Mouse (Mus musculus) layer of hippocampus, adult 11-12 months (tissue): ENCODE data around the gene Sin3b.
"Not testable (repeated sequence)": the region's sequence is repeated elsewhere in the genome, so short reads cannot be mapped to it uniquely, and the experiment has no call there.

ENCODE experiments used
- DNase-seq: peaks from one replicate; pipeline ENCODE4 v3.0.0; 2022; ENCODE audit warnings: low spot score

Sin3b gene

DNA sequence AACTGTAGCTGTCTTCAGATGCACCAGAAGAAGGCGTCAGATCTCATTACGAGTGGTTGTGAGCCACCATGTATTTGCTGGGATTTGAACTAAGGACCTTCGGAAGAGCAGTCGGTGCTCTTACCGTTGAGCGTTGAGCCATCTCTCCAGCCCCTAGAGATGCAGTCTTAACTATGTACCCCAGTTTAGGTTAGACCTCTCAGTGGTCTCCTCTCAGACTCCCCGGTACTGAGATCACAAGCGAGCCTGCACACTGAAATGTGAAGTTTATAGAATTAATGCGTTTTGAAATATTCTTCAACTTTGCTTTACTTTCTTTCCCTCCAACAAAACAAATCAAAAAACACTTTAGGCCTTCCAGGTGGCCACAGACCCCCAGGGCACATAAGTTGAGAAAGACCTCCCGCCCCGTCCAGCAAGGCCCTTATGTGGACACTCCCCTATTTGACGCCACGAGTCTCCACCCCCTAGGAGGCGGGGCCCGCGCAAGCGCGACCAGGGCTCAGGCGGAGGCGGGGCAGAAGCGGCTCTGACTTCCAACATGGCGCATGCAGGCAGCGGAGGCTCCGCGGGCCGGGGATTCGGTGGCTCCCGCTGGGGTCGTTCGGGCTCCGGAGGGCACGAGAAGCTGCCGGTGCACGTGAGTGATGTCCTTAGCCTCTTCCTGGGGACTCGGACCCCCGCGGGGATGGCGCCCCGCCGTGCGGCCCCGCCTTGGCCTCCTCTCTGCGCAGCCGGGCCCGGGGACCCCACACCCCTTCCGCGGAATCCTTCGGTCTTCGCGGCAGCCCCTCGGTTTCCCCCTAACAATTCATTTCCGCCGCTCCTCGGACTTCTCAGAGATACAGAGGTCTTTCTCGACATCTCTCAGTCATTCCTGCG is at the start of gene Sin3b:
Sin3b (plus strand) TSS at position 517 of the 882 bp plus-strand sequence.
- DNase-seq: peak; percentile 93

DNA sequence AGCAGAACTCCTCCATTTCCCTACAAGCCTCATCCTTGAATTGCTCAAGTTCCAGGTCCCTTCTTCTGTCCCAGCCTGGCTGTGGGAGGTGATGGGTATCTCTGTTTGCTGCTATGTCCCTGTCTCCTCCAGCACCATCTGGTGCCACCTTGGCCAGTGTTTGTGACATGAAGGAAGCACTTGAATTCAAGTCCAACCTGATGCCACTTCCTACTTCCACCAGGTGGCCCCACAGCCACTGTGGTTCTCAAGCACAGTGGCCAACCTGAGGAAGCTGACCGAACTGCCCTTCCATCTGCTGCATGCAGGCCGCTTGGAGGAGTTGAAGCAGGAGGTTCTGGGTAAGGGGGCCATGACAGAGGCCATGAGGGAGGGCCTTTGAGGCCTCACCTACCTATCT is 48.9 kb upstream of the Sin3b start:
- no peak for DNase-seq

DNA sequence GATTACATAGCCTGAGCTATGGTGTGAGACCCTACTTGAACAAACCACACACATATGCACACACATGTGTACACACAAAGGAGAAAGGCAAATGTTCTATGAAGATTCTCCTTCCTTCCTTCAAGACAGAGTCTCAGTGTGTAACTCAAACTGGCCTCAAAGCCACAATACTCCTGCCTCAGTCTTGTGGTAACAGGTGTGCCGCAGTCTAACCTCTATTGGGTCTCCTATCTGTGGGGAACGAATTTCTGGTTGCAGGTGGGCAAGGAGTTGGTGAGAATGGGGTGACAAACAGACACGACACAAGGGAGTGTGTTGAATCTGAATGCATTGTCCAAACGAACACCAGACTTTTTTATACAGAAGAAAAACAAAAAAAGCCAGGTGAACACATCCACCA is 46.6 kb upstream of the Sin3b start:
- DNase-seq: no peak

DNA sequence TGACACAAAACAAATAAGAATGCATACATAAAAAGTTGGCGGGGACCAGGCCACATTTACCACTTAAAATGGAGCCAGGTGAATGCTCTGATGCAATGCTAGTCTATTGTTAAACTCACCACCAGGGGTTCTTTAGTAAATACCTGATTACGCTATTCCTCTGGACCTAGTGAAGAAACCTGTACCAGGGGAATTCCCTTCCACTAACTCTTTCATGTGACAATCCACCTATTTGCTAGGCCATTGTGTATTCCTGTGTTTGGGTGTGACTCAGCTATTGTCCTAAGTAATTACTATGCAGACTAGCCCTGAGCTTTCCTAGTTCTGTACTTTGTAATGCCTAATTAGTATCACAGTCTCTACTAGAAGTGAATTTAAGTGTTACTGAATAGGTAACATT is 46.2 kb upstream of the Sin3b start:
- not testable (repeated sequence) for DNase-seq

DNA sequence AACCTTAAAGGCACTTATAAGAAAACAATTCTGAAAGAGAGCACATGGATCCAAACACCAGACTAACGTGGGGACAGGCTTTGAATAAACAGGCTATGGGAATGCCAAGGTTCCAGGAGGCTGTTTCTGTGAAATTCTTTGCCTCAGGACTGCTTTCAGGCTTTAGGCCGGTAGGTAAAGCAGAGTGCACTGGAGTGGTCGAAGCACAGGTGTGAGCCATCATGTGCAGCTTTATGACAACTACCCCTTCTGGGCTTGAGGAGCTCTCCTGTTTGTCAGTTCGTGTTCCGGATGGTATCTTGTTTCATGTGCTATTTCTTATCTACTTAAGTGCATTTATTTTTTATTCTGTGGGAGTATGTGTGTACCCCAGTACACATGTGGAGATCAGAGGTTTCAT is 45.8 kb upstream of the Sin3b start:
- DNase-seq: no peak

DNA sequence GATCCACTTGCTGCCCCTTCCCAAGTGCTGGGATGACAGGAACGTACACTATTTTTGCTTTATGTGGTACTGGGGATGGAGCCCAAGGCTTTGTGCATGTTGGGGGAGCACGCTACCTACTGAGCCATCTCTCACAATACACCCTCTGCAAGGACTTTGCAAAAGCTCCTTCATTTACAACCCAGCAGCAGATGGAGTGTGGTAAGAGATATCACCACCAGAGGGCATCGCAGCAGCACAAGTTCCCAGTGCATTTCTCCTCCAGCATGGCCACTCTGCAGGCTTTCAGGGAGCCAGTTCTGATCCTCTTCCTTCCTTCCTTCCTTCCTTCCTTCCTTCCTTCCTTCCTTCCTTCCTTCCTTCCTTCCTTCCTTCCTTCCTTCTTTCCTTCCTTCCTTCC is 43.0 kb upstream of the Sin3b start:
- peak; percentile 84 for DNase-seq

DNA sequence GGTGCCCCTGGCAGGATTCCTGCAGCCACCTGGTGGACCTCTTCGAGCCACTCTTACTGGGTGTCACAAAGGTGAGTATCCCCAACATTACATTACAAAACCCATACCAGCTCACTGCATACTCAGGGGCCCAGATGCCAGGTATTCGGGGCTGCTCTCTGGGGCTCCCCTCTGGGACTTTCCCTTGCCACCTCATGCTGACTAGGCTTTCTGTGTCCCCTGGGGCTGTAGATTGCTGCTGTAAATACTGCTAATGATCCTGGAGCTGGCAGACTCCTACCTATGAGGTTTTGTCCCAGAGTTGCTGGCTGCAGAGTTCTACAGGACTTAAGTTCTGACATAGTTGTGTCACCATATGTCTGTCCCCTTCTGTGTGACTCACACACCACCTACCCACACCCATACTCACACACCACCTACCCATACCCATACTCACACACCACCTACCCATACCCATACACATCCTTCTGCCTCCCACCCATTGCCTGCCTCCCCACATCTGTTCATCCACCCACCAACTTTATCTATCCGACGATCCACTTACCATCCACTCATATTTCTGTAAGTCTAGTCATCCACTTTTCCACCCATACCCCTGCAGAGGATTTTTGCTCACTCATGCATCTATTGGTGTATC is 40.9 kb upstream of the Sin3b start:
- peak; percentile 9 for DNase-seq

DNA sequence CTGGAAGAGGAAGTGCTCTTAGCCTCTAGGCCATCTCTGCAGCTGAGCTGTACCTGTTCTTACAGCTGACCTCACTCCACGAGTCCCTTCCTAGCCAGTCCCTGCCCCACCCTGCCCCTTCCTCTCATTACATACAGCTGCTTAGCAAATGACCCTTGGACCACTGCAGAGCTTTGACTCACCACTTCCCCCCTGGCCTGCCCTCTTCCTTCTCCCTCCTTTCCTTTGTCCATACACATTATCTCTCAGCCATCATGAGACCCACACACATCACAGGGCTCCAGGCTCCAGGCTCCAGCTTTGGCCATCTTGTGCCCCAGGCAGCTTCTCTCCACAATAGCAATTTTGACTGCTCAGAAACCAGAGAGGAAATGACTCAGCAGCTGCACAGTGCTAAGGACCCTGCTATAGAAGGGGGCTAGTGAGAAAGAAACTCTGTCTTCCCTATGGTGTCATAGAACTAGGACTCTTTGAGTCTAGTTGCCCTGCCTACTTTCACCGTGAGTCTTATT is 40.0 kb upstream of the Sin3b start:
- no peak for DNase-seq

DNA sequence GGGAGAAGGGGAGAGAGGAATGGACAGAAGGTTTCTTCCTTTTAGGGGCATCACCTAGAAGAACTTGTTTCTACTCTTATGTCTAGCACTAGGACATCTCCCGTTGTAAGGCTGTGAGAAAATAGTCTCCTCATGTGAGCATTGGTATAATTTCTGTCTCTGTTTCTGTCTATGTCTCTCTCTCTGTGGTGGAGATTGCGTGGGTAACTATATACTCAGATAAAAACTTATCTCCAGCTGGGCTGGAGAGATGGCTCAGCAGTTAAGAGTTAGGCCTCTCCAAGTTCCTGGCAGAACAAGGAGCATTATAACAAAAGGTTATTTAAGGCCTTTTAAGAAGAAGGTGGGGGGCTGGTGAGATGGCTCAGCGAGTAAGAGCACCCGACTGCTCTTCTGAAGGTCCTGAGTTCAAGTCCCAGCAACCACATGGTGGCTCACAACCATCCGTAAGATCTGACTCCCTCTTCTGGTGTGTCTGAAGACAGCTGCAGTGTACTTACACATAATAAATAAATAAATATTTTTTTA is 39.4 kb upstream of the Sin3b start:
- not testable (repeated sequence) for DNase-seq

DNA sequence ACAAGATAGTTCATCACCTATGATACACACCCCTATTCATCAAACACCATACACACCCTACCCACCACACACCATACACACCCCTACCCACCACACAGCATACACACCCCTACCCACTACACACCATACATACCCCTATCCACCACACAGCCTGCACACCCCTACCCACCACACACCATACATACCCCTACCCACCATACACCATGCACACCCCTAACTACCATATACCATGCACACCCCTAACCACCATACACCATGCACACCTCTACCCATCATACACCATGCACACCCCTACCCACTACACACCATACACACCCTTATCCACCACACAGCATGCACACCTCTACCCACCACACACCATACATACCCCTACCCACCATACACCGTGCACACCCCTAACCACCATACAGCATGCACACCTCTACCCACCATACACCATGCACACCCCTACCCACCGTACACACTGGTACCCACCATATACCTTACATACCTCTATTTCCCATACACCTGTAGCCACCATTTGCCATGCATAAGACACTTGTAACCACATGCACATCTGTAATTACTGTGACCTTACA is 24.6 kb upstream of the Sin3b start:
- DNase-seq: no peak

DNA sequence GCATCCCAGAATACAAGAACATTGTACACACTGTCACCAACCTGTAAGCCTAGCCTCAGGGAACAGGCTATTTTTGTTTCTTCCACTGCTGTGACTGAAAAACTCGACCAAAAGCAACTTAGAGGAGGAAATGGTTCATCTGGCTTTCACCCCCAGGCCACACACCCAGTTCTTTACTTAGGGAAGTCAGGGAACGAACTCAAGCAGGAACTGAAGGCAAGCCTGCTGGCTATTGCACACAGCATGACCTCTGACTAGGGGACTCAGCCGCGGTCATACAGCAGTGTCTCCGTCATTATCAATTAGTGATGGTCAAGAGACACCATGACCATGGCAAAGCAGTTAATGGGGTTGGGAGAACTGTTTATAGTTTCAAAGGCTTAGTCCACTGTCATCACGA is 10.5 kb upstream of the Sin3b start:
- no peak for DNase-seq

DNA sequence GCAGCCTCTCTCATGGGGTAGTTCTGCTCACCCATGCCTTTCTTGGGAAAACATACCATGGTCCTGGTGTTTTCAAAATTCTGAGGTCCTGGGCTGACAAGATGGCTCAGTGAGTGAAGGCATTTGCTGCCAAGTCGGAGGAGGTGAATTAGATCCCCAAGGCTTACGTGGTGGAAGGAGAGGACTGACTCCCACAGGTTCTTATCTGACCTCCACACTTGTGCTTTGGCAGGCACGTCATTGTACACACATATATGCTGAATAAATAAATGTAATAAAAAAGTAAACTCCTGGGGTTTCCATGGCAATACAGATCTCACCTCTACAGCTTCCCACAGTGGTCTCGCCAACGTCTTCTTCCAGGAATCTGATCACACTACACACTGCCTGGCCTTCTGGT is 6.5 kb upstream of the Sin3b start:
- no peak for DNase-seq

DNA sequence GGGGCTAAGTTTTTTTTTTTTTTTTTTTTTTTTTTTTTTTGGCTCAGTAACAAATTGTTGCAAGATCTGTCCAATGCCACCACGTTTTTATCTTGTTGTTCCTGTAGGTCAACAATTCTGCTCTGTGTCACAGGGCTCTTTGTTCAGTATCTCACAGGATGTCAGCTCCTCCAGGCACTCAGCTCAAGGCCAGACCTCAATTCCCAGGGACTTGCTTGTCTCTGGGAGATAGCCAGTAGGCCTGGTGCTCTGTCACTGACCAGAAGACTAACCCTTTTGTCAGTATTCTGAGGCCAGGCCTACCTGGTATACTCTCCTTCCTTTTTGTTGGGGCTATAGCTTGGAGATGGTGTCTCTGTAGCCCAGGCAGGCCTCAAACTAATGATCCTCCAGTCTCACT is 2.5 kb upstream of the Sin3b start:
- DNase-seq: no peak

DNA sequence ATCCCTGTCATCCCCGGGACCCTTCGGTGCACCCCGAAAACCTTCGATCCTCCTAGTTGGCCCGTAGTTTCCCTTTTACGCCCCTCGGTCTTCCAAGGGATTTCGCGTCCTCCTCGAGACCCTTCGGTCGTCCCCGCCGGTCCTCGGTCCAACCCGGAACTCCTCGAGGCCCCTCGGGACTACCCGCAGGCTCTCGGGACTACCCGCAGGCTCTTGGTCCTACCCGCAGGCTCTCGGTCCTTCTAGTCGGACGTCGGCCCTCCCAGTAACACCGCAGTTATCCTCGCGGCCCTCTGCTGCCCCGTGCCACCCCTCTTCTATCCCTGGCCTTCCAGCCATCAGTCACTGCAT is 541 bp downstream of the Sin3b start:
- DNase-seq: no peak

DNA sequence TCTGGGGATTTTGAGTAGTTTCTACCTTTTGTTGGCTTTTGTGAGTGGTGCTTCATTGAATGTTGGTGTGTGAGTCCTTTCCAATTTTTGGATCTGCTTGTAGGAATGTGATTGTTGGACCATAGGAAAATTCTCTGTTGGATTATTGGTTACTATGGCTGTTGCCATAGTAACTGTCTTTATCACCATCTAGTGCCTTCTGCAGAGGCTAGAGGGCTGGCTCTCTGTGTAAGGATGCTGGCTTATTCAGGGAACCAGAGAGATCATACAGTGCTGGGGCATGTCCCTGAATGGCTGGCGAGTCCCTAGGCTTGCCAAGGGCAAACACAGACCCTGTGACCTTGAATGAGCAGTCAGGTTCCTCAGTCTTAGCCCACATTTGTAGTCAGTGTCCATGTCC is 5.6 kb downstream of the Sin3b start:
- no peak for DNase-seq

DNA sequence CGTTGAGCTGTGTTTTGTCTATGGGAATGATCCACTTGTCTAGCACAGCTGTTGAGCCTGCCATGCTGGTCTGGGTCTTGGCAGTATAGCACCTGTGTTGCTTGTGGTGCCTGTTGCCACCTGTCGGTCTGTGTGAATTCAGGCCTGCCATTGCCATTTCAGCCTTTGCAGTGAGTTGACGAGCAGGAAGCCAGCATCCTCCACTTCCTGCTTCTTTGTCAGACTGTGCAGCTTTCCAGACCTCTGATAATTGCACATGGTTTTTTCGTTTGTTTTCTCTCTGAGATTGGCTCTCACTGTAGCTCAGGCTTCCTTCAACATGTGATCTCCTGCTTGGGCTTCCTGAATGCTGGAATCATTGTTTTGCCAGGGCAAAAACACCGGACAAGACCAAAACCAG is 11.9 kb downstream of the Sin3b start:
- DNase-seq: no peak

DNA sequence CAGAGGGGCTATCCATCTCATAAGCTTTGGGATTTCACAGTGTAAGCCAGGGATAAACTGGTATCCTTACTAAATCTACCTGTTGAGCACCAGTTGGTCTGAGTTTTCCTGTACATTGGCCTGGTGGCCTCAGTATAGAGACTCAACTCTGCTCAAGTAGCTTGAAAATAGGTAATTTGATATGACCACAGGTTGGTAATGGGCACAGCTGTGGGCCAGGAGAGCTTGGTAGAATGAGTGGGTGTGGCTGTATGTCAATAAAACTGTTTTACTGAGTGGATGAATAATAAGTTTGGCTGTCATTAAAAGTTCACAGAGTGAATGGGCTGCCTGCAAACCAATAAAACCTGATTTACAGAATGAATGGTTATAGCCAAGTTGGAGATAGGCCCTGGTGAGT is 13.8 kb downstream of the Sin3b start:
- no peak for DNase-seq

DNA sequence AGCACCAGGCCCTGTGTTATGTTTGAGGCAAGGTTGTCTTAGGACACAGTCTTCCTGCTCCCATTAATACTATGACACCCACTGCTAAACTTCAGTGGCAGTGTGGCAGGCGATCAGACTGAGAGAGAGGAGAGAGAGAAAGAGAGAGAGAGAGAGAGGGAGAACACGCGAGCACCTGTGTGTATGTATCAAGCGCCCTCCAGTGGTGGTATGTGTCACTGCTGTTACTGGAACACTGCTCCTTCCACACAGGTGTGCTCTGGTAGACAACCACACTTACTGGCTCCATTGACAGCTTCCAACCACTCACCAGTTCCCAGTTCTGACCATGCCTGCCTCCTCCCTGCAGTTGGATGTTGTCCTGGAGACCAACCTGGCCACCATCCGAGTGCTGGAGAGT is 23.0 kb downstream of the Sin3b start:
- peak; percentile 61 for DNase-seq

DNA sequence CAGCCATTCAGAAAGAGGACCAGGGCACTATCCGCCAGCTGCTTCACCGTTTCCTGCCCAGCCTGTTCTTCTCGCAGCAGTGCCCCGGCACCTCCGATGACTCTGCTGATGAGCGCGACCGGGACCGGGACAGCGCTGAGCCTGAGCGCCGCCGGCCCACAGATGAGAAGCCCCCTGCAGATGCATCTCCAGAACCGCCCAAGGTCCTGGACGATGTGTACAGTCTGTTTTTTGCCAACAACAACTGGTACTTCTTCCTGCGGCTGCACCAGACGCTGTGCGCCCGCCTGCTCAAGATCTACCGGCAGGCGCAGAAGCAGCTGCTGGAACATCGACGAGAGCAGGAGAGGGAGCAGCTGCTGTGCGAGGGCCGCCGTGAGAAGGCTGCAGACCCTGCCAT is 26.8 kb downstream of the Sin3b start:
- no peak for DNase-seq

DNA sequence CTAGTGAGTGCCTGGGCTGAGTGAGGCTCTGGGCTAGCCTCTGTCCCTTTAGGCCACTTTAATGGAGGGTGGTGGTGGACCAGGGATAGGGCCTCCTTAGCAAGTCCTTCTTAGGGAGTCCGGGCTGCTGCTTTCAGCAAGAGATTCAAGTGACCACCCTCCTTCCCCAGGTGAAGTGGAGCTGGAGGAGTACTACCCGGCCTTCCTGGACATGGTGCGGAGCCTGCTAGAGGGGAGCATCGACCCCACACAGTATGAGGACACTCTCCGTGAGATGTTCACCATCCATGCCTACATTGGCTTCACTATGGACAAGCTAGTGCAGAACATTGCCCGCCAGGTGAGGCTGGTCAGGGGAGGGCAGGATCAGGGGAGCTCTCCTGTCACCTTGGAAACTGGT is 27.2 kb downstream of the Sin3b start:
- no peak for DNase-seq

DNA sequence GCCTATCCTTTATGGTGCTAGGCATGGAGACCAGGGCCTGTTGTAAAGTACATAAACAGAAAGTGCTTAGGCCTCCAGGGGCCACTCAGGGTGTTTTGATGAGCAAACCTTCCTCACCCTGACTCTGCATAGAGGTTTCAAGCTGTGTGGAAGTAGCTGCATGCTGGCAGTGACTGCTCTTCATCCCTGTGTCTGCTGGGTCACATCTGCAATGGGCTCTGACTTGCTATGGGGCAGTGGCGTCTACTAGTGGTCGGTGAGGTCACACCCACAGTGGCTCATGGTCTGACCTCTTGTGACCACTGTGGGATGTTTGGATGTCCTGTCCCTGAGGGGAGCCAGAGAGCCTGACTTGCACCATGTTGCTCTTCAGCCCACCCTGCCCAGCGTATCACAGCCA is 28.0 kb downstream of the Sin3b start:
- no peak for DNase-seq

DNA sequence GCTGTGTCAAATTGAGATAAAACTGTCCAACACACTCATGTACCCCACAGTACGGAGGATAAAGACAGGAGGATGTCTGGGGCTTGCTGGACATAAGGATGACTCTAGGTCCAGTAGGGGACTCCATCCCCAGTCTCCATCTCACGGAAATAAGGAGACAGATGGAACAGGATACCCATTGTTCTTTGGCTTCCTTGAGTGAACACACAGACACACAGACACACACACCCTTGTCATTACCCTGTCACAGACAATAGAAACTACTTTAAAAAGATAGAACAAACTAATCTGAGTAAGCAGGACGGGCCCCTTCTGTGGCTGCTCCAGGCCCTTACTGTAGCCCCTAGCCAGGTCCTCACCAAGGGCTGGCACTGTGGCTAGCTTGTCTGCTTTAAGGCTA is 29.2 kb downstream of the Sin3b start:
- no peak for DNase-seq

DNA sequence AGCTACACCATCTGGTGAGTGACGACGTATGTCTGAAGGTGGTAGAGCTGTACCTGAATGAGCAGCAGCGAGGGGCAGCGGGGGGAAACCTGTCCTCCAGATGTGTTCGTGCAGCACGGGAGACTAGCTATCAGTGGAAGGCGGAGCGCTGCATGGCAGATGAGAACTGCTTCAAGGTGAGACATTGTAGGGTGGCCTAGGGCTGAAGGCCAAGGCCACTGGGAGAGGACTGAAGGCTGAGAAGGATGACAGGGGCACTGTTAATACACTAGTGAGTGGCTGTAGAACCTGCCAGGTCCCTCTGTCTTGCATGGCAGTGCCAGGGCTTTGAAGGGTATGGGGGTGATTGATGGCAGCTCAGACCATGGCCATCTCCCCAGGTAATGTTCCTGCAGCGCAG is 30.1 kb downstream of the Sin3b start:
- DNase-seq: no peak
